In genomic region chr10:69119456-69119855, GRCm38 (mm10) we compare ENCODE assay signal across 25 mouse cellular contexts. TPM values are rescaled to one million over a fixed set of nuclear protein-coding genes. Genes with fewer than 3 reads are reported as not detected.
A peak's percentile ranks its signal among the peaks of the same experiment; 100 is the strongest.
DNase-seq lines count a peak whose midpoint lies in the region; ATAC-seq and TF ChIP-seq lines count a peak whose summit lies in the region.
"Had no signal": no experiment of that assay in that cellular context is flagged by ENCODE, and none has a peak within 500 bp of the region (broad histone marks: within the 10 kb centered on the region; RNA-seq: fewer than 3 reads in every experiment).

No protein-coding gene starts in this region.

- H3K4me2 ChIP-seq in forebrain, postnatal 0 days (ENCODE audit: low read depth), result no peak overlapping the region
- H3K4me2 ChIP-seq in forebrain, embryonic 16.5 days (ENCODE audit: low read length), result no peak overlapping the region
- H3K4me2 ChIP-seq in heart, postnatal 0 days (ENCODE audit: low read depth, low read length), result no peak overlapping the region
- H3K4me2 ChIP-seq in lung, embryonic 14.5 days, result no peak overlapping the region
- H3K4me2 ChIP-seq: embryonic facial prominence, embryonic 15.5 days; heart, embryonic 12.5 days; hindbrain, embryonic 14.5 days; intestine, embryonic 15.5 days had no signal

- no peak overlapping the region for H3K4me3 ChIP-seq in forebrain, postnatal 0 days (ENCODE audit: low read depth, low read length)
- H3K4me3 ChIP-seq in forebrain, embryonic 16.5 days (replicated peaks; ENCODE audit: low read length), result no peak overlapping the region
- no peak overlapping the region for H3K4me3 ChIP-seq in heart, postnatal 0 days (ENCODE audit: low read depth, low read length)
- no peak overlapping the region for H3K4me3 ChIP-seq in heart, embryonic 10.5 days
- no peak overlapping the region for H3K4me3 ChIP-seq in lung, embryonic 14.5 days (ENCODE audit: low read depth, low read length)
- H3K4me3 ChIP-seq: embryonic facial prominence, embryonic 15.5 days; erythroblast, embryonic 14.5 days; forebrain, embryonic 10.5 days; heart, adult 2 months; heart, embryonic 12.5 days; hindbrain, embryonic 10.5 days; intestine, embryonic 15.5 days had no signal

- no peak for ATAC-seq in forebrain, postnatal 0 days
- no peak for ATAC-seq in forebrain, embryonic 16.5 days
- ATAC-seq in heart, postnatal 0 days (ENCODE audit: insufficient read depth, low read depth), result no peak
- ATAC-seq in lung, embryonic 14.5 days (ENCODE audit: insufficient read depth), result no peak
- ATAC-seq: activated CD4-positive, CD25-positive, alpha-beta regulatory T cell, adult 4 months; forebrain, embryonic 14.5 days; intestine, embryonic 15.5 days; Patski had no signal

- H3K36me3 ChIP-seq in forebrain, postnatal 0 days (ENCODE audit: insufficient read depth), result no peaks in the 10 kb centered on the region
- H3K36me3 ChIP-seq in forebrain, embryonic 16.5 days (ENCODE audit: control insufficient read depth, insufficient read depth), result no peaks in the 10 kb centered on the region
- no peaks in the 10 kb centered on the region for H3K36me3 ChIP-seq in heart, postnatal 0 days (replicated peaks; ENCODE audit: control insufficient read depth, insufficient read depth, low read length)
- no peaks in the 10 kb centered on the region for H3K36me3 ChIP-seq in heart, embryonic 10.5 days
- H3K36me3 ChIP-seq in lung, embryonic 14.5 days (ENCODE audit: insufficient read depth), result no peaks in the 10 kb centered on the region
- H3K36me3 ChIP-seq: embryonic facial prominence, embryonic 15.5 days; forebrain, embryonic 10.5 days; heart, embryonic 12.5 days; hindbrain, embryonic 10.5 days; intestine, embryonic 15.5 days had no signal

- 0 out of 2 replicates have a peak, but pooled peaks cover 3% of the 10 kb centered on the region for H3K9me3 ChIP-seq in forebrain, postnatal 0 days (ENCODE audit: low read length)
- H3K9me3 ChIP-seq in forebrain, embryonic 16.5 days (ENCODE audit: control insufficient read depth, low read length), result no peaks in the 10 kb centered on the region
- H3K9me3 ChIP-seq in heart, postnatal 0 days (replicated peaks; ENCODE audit: control insufficient read depth, low read length), result peaks cover 4% of the 10 kb centered on the region; the same call in 1 of the 2 replicates
- H3K9me3 ChIP-seq in heart, embryonic 10.5 days, result no peaks in the 10 kb centered on the region
- no peaks in the 10 kb centered on the region for H3K9me3 ChIP-seq in lung, embryonic 14.5 days (ENCODE audit: low read depth, low read length)
- H3K9me3 ChIP-seq: embryonic facial prominence, embryonic 15.5 days; forebrain, embryonic 10.5 days; hindbrain, embryonic 10.5 days; intestine, embryonic 15.5 days had no signal

- no peak overlapping the region for H3K9ac ChIP-seq in forebrain, postnatal 0 days
- H3K9ac ChIP-seq in forebrain, embryonic 16.5 days (replicated peaks; ENCODE audit: low read depth, low read length), result no peak overlapping the region
- H3K9ac ChIP-seq in heart, postnatal 0 days (replicated peaks; ENCODE audit: low read depth, low read length), result no peak overlapping the region
- H3K9ac ChIP-seq in lung, embryonic 14.5 days, result no peak overlapping the region
- H3K9ac ChIP-seq: embryonic facial prominence, embryonic 15.5 days; heart, embryonic 12.5 days; hindbrain, embryonic 14.5 days; intestine, embryonic 15.5 days had no signal

- no peaks in the 10 kb centered on the region for H3K4me1 ChIP-seq in forebrain, postnatal 0 days (ENCODE audit: insufficient read depth)
- H3K4me1 ChIP-seq in forebrain, embryonic 16.5 days (replicated peaks; ENCODE audit: control insufficient read depth, insufficient read depth, low read length), result no peaks in the 10 kb centered on the region
- H3K4me1 ChIP-seq in heart, postnatal 0 days (ENCODE audit: control insufficient read depth, insufficient read depth), result peaks cover 13% of the 10 kb centered on the region; the same call in 1 of the 2 replicates
- H3K4me1 ChIP-seq in heart, embryonic 10.5 days, result no peaks in the 10 kb centered on the region
- H3K4me1 ChIP-seq in lung, embryonic 14.5 days (ENCODE audit: insufficient read depth), result peaks cover 3% of the 10 kb centered on the region; the same call in 1 of the 2 replicates
- H3K4me1 ChIP-seq: forebrain, embryonic 10.5 days; heart, embryonic 12.5 days; hindbrain, embryonic 10.5 days; intestine, embryonic 15.5 days had no signal

- no peak for TF ChIP-seq EP300 in heart, postnatal 0 days (IDR thresholded peaks at IDR 0.05; ENCODE audit: low read depth)

- no peak for TF ChIP-seq CTCF in forebrain, postnatal 0 days (IDR thresholded peaks at IDR 0.05; ENCODE audit: low read depth)
- TF ChIP-seq CTCF in heart, postnatal 0 days (IDR thresholded peaks at IDR 0.05; ENCODE audit: low read depth), result no peak
- TF ChIP-seq CTCF in lung, embryonic 14.5 days (IDR thresholded peaks at IDR 0.05; ENCODE audit: low read depth), result no peak

- H3K27me3 ChIP-seq in forebrain, postnatal 0 days (ENCODE audit: insufficient read depth, low read length), result no peaks in the 10 kb centered on the region
- no peaks in the 10 kb centered on the region for H3K27me3 ChIP-seq in forebrain, embryonic 16.5 days (replicated peaks; ENCODE audit: control insufficient read depth, insufficient read depth, low read length)
- H3K27me3 ChIP-seq in heart, postnatal 0 days (ENCODE audit: control insufficient read depth, insufficient read depth, low read length), result no peaks in the 10 kb centered on the region
- H3K27me3 ChIP-seq in heart, embryonic 10.5 days (ENCODE audit: insufficient read depth, poor library complexity, severe bottlenecking), result no peaks in the 10 kb centered on the region
- H3K27me3 ChIP-seq in lung, embryonic 14.5 days (ENCODE audit: insufficient read depth, low read length), result no peaks in the 10 kb centered on the region
- H3K27me3 ChIP-seq: embryonic facial prominence, embryonic 15.5 days; heart, embryonic 12.5 days; intestine, embryonic 15.5 days; Patski had no signal

- no peak overlapping the region for H3K27ac ChIP-seq in forebrain, postnatal 0 days (ENCODE audit: low read depth, low read length)
- no peak overlapping the region for H3K27ac ChIP-seq in forebrain, embryonic 16.5 days (ENCODE audit: low read length)
- no peak overlapping the region for H3K27ac ChIP-seq in heart, postnatal 0 days (ENCODE audit: low read depth)
- H3K27ac ChIP-seq in heart, embryonic 10.5 days, result no peak overlapping the region
- no peak overlapping the region for H3K27ac ChIP-seq in lung, embryonic 14.5 days (ENCODE audit: low read depth)
- H3K27ac ChIP-seq: embryonic facial prominence, embryonic 15.5 days; forebrain, embryonic 10.5 days; heart, adult 2 months; hindbrain, embryonic 10.5 days; hindbrain, embryonic 14.5 days; intestine, embryonic 15.5 days had no signal

- DNase-seq in forebrain, postnatal 0 days, result peak; percentile 18
- peak; percentile 25 for DNase-seq in heart, postnatal 0 days (ENCODE audit: low spot score)
- DNase-seq in heart, embryonic 10.5 days (ENCODE audit: low spot score), result no peak
- peak; percentile 46 for DNase-seq in lung, embryonic 14.5 days
- DNase-seq in lung, postnatal 10 days, result no peak
- DNase-seq in gastrocnemius, adult 18-20 months (ENCODE audit: low spot score), result no peak
- DNase-seq: adrenal gland, postnatal 14 days; cerebellum, adult 18-20 months; cerebellum, adult 9-11 months; cerebellum, postnatal 36 days; gastrocnemius, postnatal 36 days; heart, adult 2 months; heart, postnatal 14 days had no signal

- 74% methylated on average over 1 of the region's 1 CpGs for WGBS in forebrain, postnatal 0 days
- WGBS in forebrain, embryonic 16.5 days, result 76% methylated on average over 1 of the region's 1 CpGs
- WGBS in heart, postnatal 0 days, result 31% methylated on average over 1 of the region's 1 CpGs
- whole genome bisulfite sequencing in heart, embryonic 10.5 days, result 88% methylated on average over 1 of the region's 1 CpGs
- WGBS in lung, embryonic 14.5 days, result 39% methylated on average over 1 of the region's 1 CpGs

RNA-seq across cellular contexts. Expression of gene Rhobtb1, which starts 31.8 kb away (rescaled TPM):
- total RNA-seq in forebrain, postnatal 0 days (2014; rRNA removed), result 11.2 and 16.9 TPM in 2 replicates
- 9.2 and 12.1 TPM in 2 replicates for polyA plus RNA-seq in forebrain, postnatal 0 days (2015; fragmentation: Nextera tagmentation; extraction: Ambion mirVana)
- polyA plus RNA-seq in forebrain, embryonic 16.5 days (2015; fragmentation: Nextera tagmentation; extraction: Ambion mirVana), result 12.2 and 14.2 TPM in 2 replicates
- total RNA-seq in heart, postnatal 0 days (2014; rRNA removed; ENCODE audit: low replicate concordance), result 29.9 and 49.4 TPM in 2 replicates
- polyA plus RNA-seq in heart, postnatal 0 days (2015; fragmentation: Nextera tagmentation; extraction: Ambion mirVana), result 30.7 and 38.4 TPM in 2 replicates
- 26.6 and 28.4 TPM in 2 replicates for polyA plus RNA-seq in heart, embryonic 10.5 days (2016; fragmentation: Nextera tagmentation; extraction: Ambion mirVana)
- 19.4 and 20.1 TPM in 2 replicates for polyA plus RNA-seq in lung, embryonic 14.5 days (2014; fragmentation: Nextera tagmentation; extraction: Ambion mirVana)
- 10 to 100 TPM; 28.5 to 42.2 TPM for total RNA-seq in gastrocnemius, adult 18-20 months (2021)
- total RNA-seq: MEL had no signal
- polyA plus RNA-seq: activated CD4-positive, CD25-positive, alpha-beta regulatory T cell, adult 4 months had no signal

Comparison
In these comparisons a context has a peak if more than half of its experiments do, and no peak if none do; other contexts are left out.
1. DNase-seq: peak in forebrain, postnatal 0 days (single experiment), heart, postnatal 0 days (single experiment) and lung, embryonic 14.5 days (single experiment); none in heart, embryonic 10.5 days (single experiment), lung, postnatal 10 days (single experiment) and gastrocnemius, adult 18-20 months (single experiment).